Mouse (Mus musculus) C2C12 (cell line): ENCODE measurements around the gene Fndc3c1. TPM values are rescaled to one million over a fixed set of nuclear protein-coding genes. Genes with fewer than 3 reads are reported as not detected.
"Not testable (repeated sequence)": the region's sequence is repeated elsewhere in the genome, so short reads cannot be mapped to it uniquely, and the experiment has no call there.

Source experiments
- H3K27me3 ChIP-seq: one replicate; pipeline ENCODE4 v1.6.1; 2011; ENCODE audit not compliant: control insufficient read depth, insufficient read depth, insufficient read length
- H3K36me3 ChIP-seq: one replicate; pipeline ENCODE4 v1.6.1; 2011; ENCODE audit not compliant: control insufficient read depth, insufficient read depth
- H3K4me3 ChIP-seq: one replicate; pipeline ENCODE4 v1.5.1; 2011; ENCODE audit warnings: mild to moderate bottlenecking, control low read depth; ENCODE audit not compliant: poor library complexity, insufficient read depth, severe bottlenecking
- H3K79me2 ChIP-seq: one replicate; pipeline ENCODE4 v1.6.1; 2011; ENCODE audit not compliant: control insufficient read depth, insufficient read depth
- H3K79me3 ChIP-seq: one replicate; pipeline ENCODE4 v1.6.1; 2011; ENCODE audit warnings: low read depth, control low read depth
- H3ac ChIP-seq: one replicate; pipeline ENCODE3; 2011; ENCODE audit warnings: low read depth; ENCODE audit not compliant: control insufficient read depth, insufficient read length
- CEBPB ChIP-seq: IDR thresholded peaks from one replicate; pipeline ENCODE4 v1.6.1; 2011; ENCODE audit warnings: low read depth, mild to moderate bottlenecking, control low read depth, moderate library complexity
- CTCF ChIP-seq: IDR thresholded peaks from one replicate; pipeline ENCODE4 v1.5.1; 2011; ENCODE audit not compliant: control insufficient read depth, insufficient read depth, insufficient read length
- FOSL1 ChIP-seq: IDR thresholded peaks from one replicate; pipeline ENCODE4 v1.8.0; 2011; ENCODE audit warnings: mild to moderate bottlenecking, low read length; ENCODE audit not compliant: poor library complexity, insufficient read depth, severe bottlenecking
- MAX ChIP-seq: IDR thresholded peaks from one replicate; pipeline ENCODE4 v1.6.1; 2011; ENCODE audit warnings: mild to moderate bottlenecking, control low read depth
- MYOD1 ChIP-seq: IDR thresholded peaks from one replicate; pipeline ENCODE4 v1.6.1; 2011; ENCODE audit warnings: low read depth; ENCODE audit not compliant: control insufficient read depth, insufficient read length
- MYOG ChIP-seq: IDR thresholded peaks from one replicate; pipeline ENCODE4 v1.6.1; 2011; ENCODE audit not compliant: control insufficient read depth, insufficient read length; ENCODE audit errors: extremely low read depth
- USF1 ChIP-seq: IDR thresholded peaks from one replicate; pipeline ENCODE4 v1.6.1; 2011; ENCODE audit warnings: low read depth, mild to moderate bottlenecking, control low read depth, moderate library complexity
- long read RNA-seq, 2 experiments: library from polyadenylated mRNA; unstranded; transcript quantifications; one replicate each; pipeline ENCODE4 v2.0.0; 2019 to 2020
- microRNA-seq: library from miRNA; unstranded; fragments of <30 nt; microRNA quantifications from one replicate; pipeline ENCODE4, GENCODE M21; 2019; ENCODE audit warnings: borderline microRNAs expressed
- polyA plus RNA-seq: library from polyadenylated mRNA; unstranded; fragments of >200 nt; fragmentation: generic; extraction: Trizol; gene quantifications from one replicate; pipeline ENCODE4 v1.2.1, GENCODE M21; 2012; ENCODE audit warnings: missing spikeins

Gene Fndc3c1
- polyA plus RNA-seq = not detected
- long read RNA-seq, experiment 1 = 0 reads
- long read RNA-seq, experiment 2 = 0 reads

DNA sequence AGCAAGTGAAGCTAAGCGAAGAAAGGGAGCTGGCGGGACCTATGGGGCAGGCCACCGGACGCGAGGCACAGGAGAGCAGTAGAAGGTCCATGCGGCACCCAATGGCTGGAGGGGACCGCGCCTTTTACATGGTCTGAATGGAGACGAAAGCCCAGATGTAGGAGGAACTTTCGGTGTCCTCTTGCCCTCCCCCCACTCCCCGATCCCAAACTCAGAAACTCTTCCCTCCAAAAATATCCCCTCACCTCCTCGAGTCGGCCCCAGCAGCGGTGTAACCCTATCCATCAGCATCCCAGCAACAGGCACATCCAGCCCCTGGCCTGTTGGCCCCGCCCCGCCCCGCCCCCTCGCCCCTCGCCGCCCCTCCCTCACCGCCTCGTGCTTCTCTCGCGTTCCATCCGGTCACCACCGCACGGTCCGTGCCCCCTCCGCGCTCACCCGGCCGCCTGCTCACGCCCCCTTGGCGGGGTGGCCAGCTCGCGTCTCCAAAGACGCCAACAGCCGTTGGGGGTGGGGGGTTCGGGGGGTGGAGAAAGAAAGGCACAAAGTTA, at the start of gene Fndc3c1:
Gene Fndc3c1, minus strand, starts transcription at position 301 of the 551 bp plus-strand sequence.
- TF ChIP-seq MYOG (no peak), USF1 (no peak), MYOD1 (no peak), CTCF (no peak), MAX (no peak), CEBPB (no peak), FOSL1 (no peak)

DNA sequence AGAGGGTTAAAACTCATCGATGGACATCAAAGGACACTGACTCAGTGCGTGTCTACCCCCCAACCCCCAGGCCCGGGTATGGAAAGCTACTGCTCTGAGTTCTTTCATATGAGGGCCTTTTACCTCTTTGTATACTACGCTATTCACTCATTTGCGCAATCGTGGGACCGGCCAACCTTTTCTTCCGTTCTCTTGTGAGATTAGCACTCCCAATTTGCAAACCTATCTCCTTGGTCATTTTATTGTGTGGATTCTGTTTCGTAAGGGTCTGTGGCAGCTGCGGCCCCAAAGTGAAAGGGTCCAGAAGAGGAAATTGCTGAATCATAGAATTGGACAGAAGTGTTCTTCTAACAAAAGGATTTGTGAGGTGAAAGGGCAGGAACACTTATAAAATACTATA, 1.2 kb upstream of the Fndc3c1 start:
- Histone ChIP-seq H3ac (no peak overlapping the region), H3K4me3 (no peak overlapping the region), H3K36me3 (no peaks in the 10 kb centered on the region), H3K27me3 (no peaks in the 10 kb centered on the region), H3K79me3 (no peaks in the 10 kb centered on the region), H3K79me2 (no peaks in the 10 kb centered on the region)
- TF ChIP-seq MAX (no peak), USF1 (no peak), MYOG (no peak), CTCF (no peak), CEBPB (no peak), FOSL1 (no peak), MYOD1 (no peak)

More for the DNA sequence above, at the start of gene Fndc3c1:
- Histone ChIP-seq H3K4me3 (no peak within 1 kb of the TSS), H3K36me3 (no peaks in the 10 kb centered on the region), H3K79me2 (no peaks in the 10 kb centered on the region), H3ac (no peak within 1 kb of the TSS), H3K27me3 (no peaks in the 10 kb centered on the region), H3K79me3 (no peaks in the 10 kb centered on the region)

DNA sequence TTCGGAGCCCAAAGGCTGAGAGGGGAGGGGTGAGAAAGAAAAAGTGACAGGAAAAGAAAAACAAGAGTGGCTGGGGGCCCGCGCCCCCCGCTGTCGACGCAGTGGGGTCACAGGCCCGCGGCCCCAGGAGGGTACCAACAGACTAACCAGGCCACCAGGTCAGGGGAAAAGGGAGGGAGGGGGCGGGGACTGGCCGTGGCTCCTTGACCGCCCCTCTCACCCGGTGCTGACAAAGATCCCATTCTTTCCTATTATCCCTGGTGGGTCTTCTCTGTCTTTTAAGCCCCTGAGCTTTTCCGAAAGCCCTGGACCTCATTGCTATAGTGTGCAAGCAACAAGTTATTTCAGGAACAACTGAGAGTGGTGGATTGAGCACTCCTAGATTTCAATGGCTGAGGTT, 470 bp upstream of the Fndc3c1 start:
- no peak overlapping the region for H3ac ChIP-seq
- no peaks in the 10 kb centered on the region for H3K36me3 ChIP-seq
- H3K4me3 ChIP-seq = no peak overlapping the region
- no peaks in the 10 kb centered on the region for H3K79me3 ChIP-seq
- H3K27me3 ChIP-seq = no peaks in the 10 kb centered on the region
- H3K79me2 ChIP-seq = no peaks in the 10 kb centered on the region
- no peak for TF ChIP-seq FOSL1
- TF ChIP-seq CTCF = no peak
- no peak for TF ChIP-seq USF1
- TF ChIP-seq MYOD1 = no peak
- TF ChIP-seq CEBPB = no peak
- TF ChIP-seq MAX = no peak
- TF ChIP-seq MYOG = no peak

DNA sequence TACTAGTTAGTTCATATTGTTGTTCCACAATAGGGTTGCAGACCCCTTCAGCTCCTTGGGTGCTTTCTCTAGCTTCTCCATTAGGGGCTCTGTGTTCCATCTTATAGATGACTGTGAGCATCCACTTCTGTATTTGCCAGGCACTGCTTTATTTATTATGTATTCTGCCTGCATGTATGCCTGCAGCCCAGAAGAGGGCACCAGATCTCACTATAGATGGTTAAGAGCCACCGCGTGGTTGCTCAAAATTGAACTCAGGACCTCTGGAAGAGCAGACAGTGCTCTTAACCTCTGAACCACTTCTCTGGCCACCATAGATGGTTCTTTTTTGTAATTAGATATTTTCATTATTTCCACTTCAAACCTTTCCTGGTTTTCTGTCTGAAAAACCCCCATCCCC, 5.3 kb downstream of the Fndc3c1 start:
- H3K36me3 ChIP-seq, H3K4me3 ChIP-seq, H3K27me3 ChIP-seq, H3K79me3 ChIP-seq, H3ac ChIP-seq, H3K79me2 ChIP-seq: not testable (repeated sequence)

DNA sequence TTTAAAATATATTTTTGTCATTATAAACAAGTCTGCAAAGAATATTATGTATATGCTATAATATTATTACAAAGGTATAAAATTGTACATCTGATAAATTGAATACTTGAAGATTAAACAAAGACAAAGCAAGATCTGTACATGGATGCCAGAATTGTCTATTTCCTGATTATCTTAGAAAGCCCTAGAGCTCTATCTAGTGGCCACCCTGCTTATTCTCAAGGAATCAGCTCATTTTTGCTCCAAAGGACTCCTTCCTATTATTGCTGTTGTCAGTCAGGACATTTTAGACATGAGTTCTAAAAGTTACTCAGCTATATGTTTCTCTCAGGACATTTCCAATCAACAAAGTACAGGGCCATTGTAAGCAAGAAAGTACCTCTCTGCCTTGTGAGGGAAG, 99.9 kb downstream of the Fndc3c1 start:
- no peaks in the 10 kb centered on the region for H3K79me3 ChIP-seq
- H3ac ChIP-seq = no peak overlapping the region
- H3K4me3 ChIP-seq = no peak overlapping the region
- H3K79me2 ChIP-seq = no peaks in the 10 kb centered on the region
- no peak for TF ChIP-seq CTCF
- TF ChIP-seq MAX = no peak
- TF ChIP-seq CEBPB = no peak
- TF ChIP-seq MYOG = no peak
- no peak for TF ChIP-seq USF1
- no peak for TF ChIP-seq FOSL1
- TF ChIP-seq MYOD1 = no peak
- no peaks in the 10 kb centered on the region for H3K27me3 ChIP-seq
- H3K36me3 ChIP-seq = no peaks in the 10 kb centered on the region

DNA sequence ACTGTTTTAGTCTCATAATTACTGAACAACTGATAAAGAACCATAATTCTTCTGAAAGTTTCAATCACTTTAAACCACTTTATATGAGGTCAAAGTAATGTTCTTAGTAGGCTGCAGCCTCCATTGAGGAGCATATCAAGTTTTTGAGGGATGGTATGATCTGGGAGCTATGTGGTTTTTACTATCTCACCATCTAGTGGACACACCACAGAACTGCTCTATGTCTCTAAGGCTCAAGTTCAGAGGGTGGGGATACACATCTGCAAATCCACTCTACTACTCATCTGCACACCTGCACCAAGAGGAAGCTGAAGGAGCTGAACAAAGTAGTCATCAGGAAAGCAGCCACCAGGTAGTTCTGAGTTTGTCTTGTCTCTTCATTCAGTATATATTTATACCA, 104.6 kb downstream of the Fndc3c1 start:
- no peak overlapping the region for H3K4me3 ChIP-seq
- H3ac ChIP-seq = no peak overlapping the region
- no peaks in the 10 kb centered on the region for H3K79me2 ChIP-seq
- TF ChIP-seq MYOG = no peak
- no peak for TF ChIP-seq MYOD1
- no peak for TF ChIP-seq CTCF
- TF ChIP-seq USF1 = no peak
- H3K36me3 ChIP-seq = no peaks in the 10 kb centered on the region
- H3K27me3 ChIP-seq = no peaks in the 10 kb centered on the region
- H3K79me3 ChIP-seq = no peaks in the 10 kb centered on the region

Small RNA genes within 50 kb of the gene (microRNA-seq; reads per million reads assigned to microRNA genes)
- not detected for gene Gm27428

Other genes starting within 250 kb of the Fndc3c1 start
- not detected for gene Fnd3c2, start 230.0 kb downstream of the Fndc3c1 start, polyA plus RNA-seq
- not detected for gene Gm5127, start 97.8 kb upstream of the Fndc3c1 start, polyA plus RNA-seq
- not detected for gene Cysltr1, start 118.3 kb upstream of the Fndc3c1 start, polyA plus RNA-seq